Mouse (Mus musculus) forebrain, embryonic 11.5 days (tissue): ENCODE data around the gene Pdzd2. TPM values are rescaled to one million over a fixed set of nuclear protein-coding genes. Genes with fewer than 3 reads are reported as not detected.
"Not testable (repeated sequence)": the region's sequence is repeated elsewhere in the genome, so short reads cannot be mapped to it uniquely, and the experiment has no call there.

Source experiments
- ATAC-seq: fragments of 200-750 bp; cut with Nextera tagmentation; replicated peaks from 2 replicates; pipeline ENCODE4 v1.8.0; 2017; ENCODE audit warnings: moderate TSS enrichment; ENCODE audit not compliant: low FRiP score
- DNase-seq: peaks from one replicate; pipeline ENCODE4 v3.0.0-alpha.2; 2017; ENCODE audit warnings: low spot score
- H3K27ac ChIP-seq: fragments of 300-500 bp; sonication (generic); 2 replicates; pipeline ENCODE4 v1.5.1; 2014; ENCODE audit warnings: low read depth, low read length
- H3K27me3 ChIP-seq: fragments of 300-500 bp; sonication (generic); 2 replicates; pipeline ENCODE4 v1.6.1; 2014; ENCODE audit warnings: mild to moderate bottlenecking, low read length, mixed read lengths; ENCODE audit not compliant: control insufficient read depth, insufficient read depth
- H3K36me3 ChIP-seq: fragments of 300-500 bp; sonication (generic); 2 replicates; pipeline ENCODE4 v1.6.1; 2014; ENCODE audit warnings: mild to moderate bottlenecking, low read length, moderate library complexity, mixed read lengths; ENCODE audit not compliant: control insufficient read depth, insufficient read depth
- H3K4me1 ChIP-seq: fragments of 300-500 bp; sonication (generic); replicated peaks from 2 replicates; pipeline ENCODE4 v1.6.1; 2014; ENCODE audit warnings: low read length, mixed read lengths; ENCODE audit not compliant: control insufficient read depth, insufficient read depth
- H3K4me2 ChIP-seq: fragments of 300-500 bp; sonication (generic); 2 replicates; pipeline ENCODE4 v1.6.1; 2014; ENCODE audit warnings: low read depth, mild to moderate bottlenecking, low read length, moderate library complexity, mixed read lengths; ENCODE audit not compliant: severe bottlenecking
- H3K4me3 ChIP-seq: fragments of 300-500 bp; sonication (generic); 2 replicates; pipeline ENCODE4 v1.5.1; 2014; ENCODE audit warnings: low read depth, low read length
- H3K9ac ChIP-seq: fragments of 300-500 bp; sonication (generic); 2 replicates; pipeline ENCODE4 v1.6.1; 2014; ENCODE audit warnings: low read length
- H3K9me3 ChIP-seq: fragments of 300-500 bp; sonication (generic); 2 replicates; pipeline ENCODE4 v1.6.1; 2016; ENCODE audit warnings: low read length, mixed read lengths; ENCODE audit not compliant: control insufficient read depth
- WGBS: fragments of 180-500 bp; shearing (Covaris S2); extraction: QIAGEN DNeasy Blood & Tissue Kit; methylation state at CpG from one replicate; pipeline ENCODE4 v1.1.7; 2014; 5-methylcytosine and 5-hydroxymethylcytosine counted together
- polyA plus RNA-seq: library from polyadenylated mRNA; unstranded; fragments of >200 nt; fragmentation: Nextera tagmentation; extraction: Ambion mirVana; gene quantifications from 2 replicates; pipeline ENCODE4 v1.2.1, GENCODE M21; 2014

Pdzd2 gene
- polyA plus RNA-seq, 1 experiment from 2014 or later, result 6.0 TPM

DNA sequence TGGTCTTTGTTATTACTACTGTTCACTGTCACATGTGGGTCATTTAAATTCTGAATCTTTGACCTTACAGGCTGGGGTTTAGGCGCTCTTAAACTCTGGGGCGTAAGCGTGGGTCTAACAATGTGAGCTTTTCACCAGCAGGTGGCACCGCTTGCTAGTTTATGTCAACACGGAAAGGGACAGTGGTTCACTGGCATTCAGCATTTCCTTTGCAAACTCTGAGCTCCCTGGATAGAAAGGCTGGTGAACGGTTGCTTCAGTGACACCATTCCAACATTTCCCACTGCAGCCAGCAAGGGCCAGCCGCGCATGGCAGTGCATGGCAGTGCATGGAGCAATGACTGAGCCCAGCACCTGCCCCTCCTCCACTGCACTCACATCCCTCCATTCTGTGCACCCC, 368.5 kb downstream of the Pdzd2 start:
- 9% methylated on average over 8 of the region's 8 CpGs for WGBS
- Histone ChIP-seq H3K9ac (no peak overlapping the region), H3K27ac (no peak overlapping the region), H3K4me1 (peaks cover 11% of the 10 kb centered on the region; the same call in 1 of the 2 replicates), H3K27me3 (no peaks in the 10 kb centered on the region), H3K4me2 (no peak overlapping the region), H3K9me3 (no peaks in the 10 kb centered on the region), H3K36me3 (no peaks in the 10 kb centered on the region), H3K4me3 (no peak overlapping the region)
- peak; percentile 79 for DNase-seq
- peak; percentile 44 for ATAC-seq

DNA sequence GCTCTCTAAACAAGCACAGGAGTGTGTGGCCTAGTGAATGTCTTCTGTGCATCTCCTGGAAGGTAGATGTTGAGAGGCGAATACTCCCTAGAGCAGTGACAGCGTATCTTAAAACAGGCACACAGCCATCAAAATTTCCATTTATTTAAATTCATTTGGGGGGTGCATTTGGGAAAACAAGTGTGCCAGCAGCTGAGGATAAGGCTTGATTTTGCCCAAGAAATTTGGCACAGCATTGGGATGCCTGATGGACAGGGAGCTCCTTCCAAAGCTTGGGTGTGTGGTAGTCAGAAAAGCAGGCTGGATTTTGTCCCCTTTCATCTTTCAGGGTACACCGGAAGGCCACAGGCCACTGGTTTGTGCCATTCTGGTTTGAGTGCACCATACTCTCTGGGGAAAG, 369.6 kb downstream of the Pdzd2 start:
- Histone ChIP-seq H3K36me3 (no peaks in the 10 kb centered on the region), H3K4me2 (no peak overlapping the region), H3K27ac (no peak overlapping the region), H3K4me3 (no peak overlapping the region), H3K9me3 (no peaks in the 10 kb centered on the region), H3K4me1 (peaks cover 11% of the 10 kb centered on the region; the same call in 1 of the 2 replicates), H3K9ac (no peak overlapping the region), H3K27me3 (no peaks in the 10 kb centered on the region)
- DNase-seq (no peak), ATAC-seq (no peak)
- 90% methylated on average over 3 of the region's 3 CpGs for WGBS

GRCm38 (mm10) chr15:12368850-12369249, 370.9 kb downstream of the Pdzd2 start:
- Histone ChIP-seq H3K27me3 (no peaks in the 10 kb centered on the region), H3K4me1 (peaks cover 11% of the 10 kb centered on the region; the same call in 1 of the 2 replicates), H3K9me3 (no peaks in the 10 kb centered on the region), H3K4me2 (no peak overlapping the region), H3K27ac (no peak overlapping the region), H3K4me3 (no peak overlapping the region), H3K36me3 (no peaks in the 10 kb centered on the region), H3K9ac (no peak overlapping the region)
- DNase-seq (no peak), ATAC-seq (no peak)
- 82% methylated on average over 4 of the region's 4 CpGs for WGBS

DNA sequence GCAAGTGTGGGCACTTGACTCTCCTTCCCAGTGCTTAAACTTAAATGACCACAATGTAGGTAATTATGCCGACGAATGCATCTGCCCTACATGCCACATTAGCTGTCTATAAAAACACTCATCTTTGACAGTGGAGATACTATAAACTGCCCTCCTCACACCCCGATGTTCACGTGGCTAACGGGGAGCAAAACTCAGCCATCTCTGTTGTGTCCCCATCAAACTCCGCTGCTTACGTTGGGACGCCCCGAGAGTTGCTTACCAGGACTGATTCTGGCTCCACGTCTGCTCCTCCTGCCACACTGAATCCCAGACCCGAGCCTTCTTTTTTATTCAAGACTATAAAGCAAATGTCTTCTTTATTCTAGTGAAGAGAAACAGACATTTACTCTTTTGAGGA, 371.4 kb downstream of the Pdzd2 start:
- H3K4me1 ChIP-seq, result peaks cover 11% of the 10 kb centered on the region; the same call in 1 of the 2 replicates
- H3K27ac ChIP-seq, result no peak overlapping the region
- WGBS, result 74% methylated on average over 11 of the region's 11 CpGs
- H3K4me3 ChIP-seq, result no peak overlapping the region
- no peaks in the 10 kb centered on the region for H3K9me3 ChIP-seq
- ATAC-seq (no peak), DNase-seq (no peak)
- no peak overlapping the region for H3K4me2 ChIP-seq
- no peaks in the 10 kb centered on the region for H3K27me3 ChIP-seq
- H3K9ac ChIP-seq, result no peak overlapping the region
- H3K36me3 ChIP-seq, result no peaks in the 10 kb centered on the region

- no peak overlapping the region for H3K4me2 ChIP-seq
- no peaks in the 10 kb centered on the region for H3K36me3 ChIP-seq
- no peak overlapping the region for H3K4me3 ChIP-seq
- WGBS, result 53% methylated on average over 13 of the region's 13 CpGs
- DNase-seq (no peak), ATAC-seq (no peak)
- no peak overlapping the region for H3K27ac ChIP-seq
- H3K4me1 ChIP-seq, result peaks cover 11% of the 10 kb centered on the region; the same call in 1 of the 2 replicates
- H3K9me3 ChIP-seq, result no peaks in the 10 kb centered on the region
- H3K27me3 ChIP-seq, result no peaks in the 10 kb centered on the region
- no peak overlapping the region for H3K9ac ChIP-seq
Observed at GRCm38 (mm10) chr15:12367306-12368080, 372.2 kb downstream of the Pdzd2 start.

DNA sequence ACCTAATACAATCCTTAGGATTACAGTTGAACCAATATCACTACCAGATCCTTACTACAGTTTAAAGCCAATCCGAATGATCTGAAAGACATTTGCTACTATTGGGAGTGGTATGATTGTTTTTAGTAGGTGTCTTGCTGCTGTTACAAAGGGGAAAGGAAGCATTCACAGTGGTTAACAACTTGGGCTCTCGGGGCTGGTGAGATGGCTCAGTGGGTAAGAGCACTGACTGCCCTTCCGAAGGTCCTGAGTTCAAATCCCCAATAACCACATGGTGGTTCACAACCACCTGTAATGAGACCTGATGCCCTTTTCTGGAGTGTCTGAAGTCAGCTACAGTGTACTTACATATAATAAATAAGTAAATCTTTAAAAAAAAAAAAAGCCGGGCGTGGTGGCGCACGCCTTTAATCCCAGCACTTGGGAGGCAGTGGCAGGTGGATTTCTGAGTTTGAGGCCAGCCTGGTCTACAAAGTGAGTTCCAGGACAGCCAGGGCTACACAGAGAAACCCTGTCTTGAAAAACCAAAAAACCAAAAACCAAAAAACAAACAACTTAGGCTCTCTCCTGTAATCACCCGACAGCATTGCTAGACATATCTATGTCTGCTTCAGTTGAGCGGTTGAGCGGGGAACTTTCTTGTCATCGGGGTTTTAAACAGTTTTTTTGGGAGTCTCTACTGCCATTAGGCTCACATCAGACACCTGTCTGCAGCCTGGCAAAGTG, 373.0 kb downstream of the Pdzd2 start:
- H3K27me3 ChIP-seq, H3K27ac ChIP-seq, DNase-seq, ATAC-seq, H3K9me3 ChIP-seq, H3K4me2 ChIP-seq, H3K9ac ChIP-seq, H3K36me3 ChIP-seq, H3K4me3 ChIP-seq: not testable (repeated sequence)
- WGBS, result 95% methylated on average over 11 of the region's 11 CpGs
- H3K4me1 ChIP-seq, result peaks cover 11% of the 10 kb centered on the region; the same call in 1 of the 2 replicates

GRCm38 (mm10) chr15:12366072-12366469, 373.7 kb downstream of the Pdzd2 start:
- Histone ChIP-seq H3K27me3 (no peaks in the 10 kb centered on the region), H3K4me1 (peaks cover 11% of the 10 kb centered on the region; the same call in 1 of the 2 replicates), H3K4me2 (no peak overlapping the region), H3K9me3 (no peaks in the 10 kb centered on the region), H3K9ac (no peak overlapping the region; the same call in 1 of the 2 replicates), H3K36me3 (no peaks in the 10 kb centered on the region), H3K27ac (no peak overlapping the region), H3K4me3 (no peak overlapping the region)
- DNase-seq (peak; percentile 64), ATAC-seq (peak; percentile 74)
- 27% methylated on average over 3 of the region's 3 CpGs for WGBS

DNA sequence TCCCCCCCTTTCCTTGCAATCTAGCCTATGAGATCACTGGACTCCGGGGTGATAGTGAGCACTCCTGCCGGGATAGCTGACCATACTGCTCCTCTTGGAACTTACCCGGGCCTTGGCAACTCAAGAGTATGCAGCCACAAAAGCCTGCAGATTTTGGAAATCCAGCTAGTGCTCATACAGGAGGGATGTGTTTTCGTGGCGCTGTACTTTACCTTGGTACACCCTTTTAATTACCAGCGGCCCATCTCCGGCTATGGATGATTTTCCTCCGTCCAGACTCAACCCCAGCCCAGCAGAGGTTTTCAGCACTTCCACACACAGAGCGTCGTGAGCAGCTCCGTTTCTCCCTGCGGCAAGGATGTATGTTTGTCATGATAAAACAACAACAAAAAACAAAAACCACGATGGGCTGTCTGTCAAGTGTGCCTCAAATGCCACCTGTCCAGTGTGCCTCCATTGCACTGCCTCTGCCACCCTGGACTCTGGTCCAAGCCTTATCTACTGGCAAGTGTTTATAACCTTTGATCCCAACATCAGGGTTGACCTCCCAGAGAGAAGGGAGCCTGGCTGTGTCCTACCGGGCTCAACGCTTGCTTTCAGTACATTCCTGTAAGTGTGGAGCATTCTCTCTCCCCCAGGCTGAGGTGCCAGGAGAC, 374.2 kb downstream of the Pdzd2 start:
- Histone ChIP-seq H3K27ac (no peak overlapping the region), H3K4me3 (no peak overlapping the region), H3K9me3 (no peaks in the 10 kb centered on the region), H3K36me3 (no peaks in the 10 kb centered on the region), H3K4me2 (no peak overlapping the region), H3K4me1 (peaks cover 11% of the 10 kb centered on the region; the same call in 1 of the 2 replicates), H3K9ac (no peak overlapping the region), H3K27me3 (no peaks in the 10 kb centered on the region)
- ATAC-seq (no peak; the same call in 1 of the 2 replicates), DNase-seq (no peak)
- WGBS, result 84% methylated on average over 15 of the region's 15 CpGs
